Mouse (Mus musculus) urinary bladder, postnatal 4 days (tissue): ENCODE results near the gene Slc4a10.

ENCODE experiments used
- DNase-seq, 2 experiments: peaks; one replicate each; pipeline ENCODE4 v3.0.0; 2021 to 2022; ENCODE audit warnings: low spot score in 2 of 2

The Slc4a10 gene

GRCm38 (mm10) chr2:62278779-62279178 is 232.5 kb downstream of the Slc4a10 start:
- DNase-seq = no peak

- DNase-seq = no peak
These were observed 233.5 kb downstream of the Slc4a10 start for GRCm38 (mm10) chr2:62279777-62280176.

GRCm38 (mm10) chr2:62285026-62285425 is 238.8 kb downstream of the Slc4a10 start:
- no peak for DNase-seq

- DNase-seq = no peak
These were observed 239.6 kb downstream of the Slc4a10 start for GRCm38 (mm10) chr2:62285847-62286246.

- no peak for DNase-seq
These were observed 241.3 kb downstream of the Slc4a10 start for GRCm38 (mm10) chr2:62287532-62287931.

- no peak for DNase-seq
These were observed 247.6 kb downstream of the Slc4a10 start for GRCm38 (mm10) chr2:62293846-62294245.

- DNase-seq = no peak
These were observed 255.5 kb downstream of the Slc4a10 start for GRCm38 (mm10) chr2:62301716-62302115.

GRCm38 (mm10) chr2:62306978-62307377 is 260.7 kb downstream of the Slc4a10 start:
- no peak for DNase-seq

- no peak for DNase-seq
These were observed 261.2 kb downstream of the Slc4a10 start for GRCm38 (mm10) chr2:62307477-62307876.

GRCm38 (mm10) chr2:62316930-62317329 is 270.7 kb downstream of the Slc4a10 start:
- no peak for DNase-seq

GRCm38 (mm10) chr2:62319489-62319888 is 273.2 kb downstream of the Slc4a10 start:
- DNase-seq = no peak

- no peak for DNase-seq
These were observed 276.9 kb downstream of the Slc4a10 start for GRCm38 (mm10) chr2:62323078-62323637.

GRCm38 (mm10) chr2:62325388-62325787 is 279.1 kb downstream of the Slc4a10 start:
- no peak for DNase-seq

GRCm38 (mm10) chr2:62331913-62332312 is 285.7 kb downstream of the Slc4a10 start:
- no peak for DNase-seq

- DNase-seq = no peak
These were observed 286.2 kb downstream of the Slc4a10 start for GRCm38 (mm10) chr2:62332465-62332864.

- DNase-seq = no peak
These were observed 288.4 kb downstream of the Slc4a10 start for GRCm38 (mm10) chr2:62334397-62335243.

GRCm38 (mm10) chr2:62337086-62337485 is 290.8 kb downstream of the Slc4a10 start:
- DNase-seq = no peak

- no peak for DNase-seq
These were observed 293.1 kb downstream of the Slc4a10 start for GRCm38 (mm10) chr2:62339222-62339944.

GRCm38 (mm10) chr2:62341061-62341733 is 294.9 kb downstream of the Slc4a10 start:
- DNase-seq = no peak

- DNase-seq = no peak
These were observed 295.5 kb downstream of the Slc4a10 start for GRCm38 (mm10) chr2:62341734-62342128.

- DNase-seq = no peak
These were observed 298.1 kb downstream of the Slc4a10 start for GRCm38 (mm10) chr2:62344367-62344766.

GRCm38 (mm10) chr2:62346771-62347170 is 300.5 kb downstream of the Slc4a10 start:
- DNase-seq = no peak
